Mouse (Mus musculus): Measurements from ENCODE around the gene Zcchc2.

Zcchc2 gene

GRCm38 (mm10) chr1:105990138-105990821, at the start of gene Zcchc2:
TSS of gene Zcchc2 (plus strand) at chr1:105990406.
- in situ Hi-C loops (cut with MboI; ENCODE audit: unreplicated experiment in 2 of 2) = loop anchor here in 1 of 2 experiments (5.0 kb wide), 1 partner anchor 77 kb away; no protein-coding TSS in a partner anchor

- in situ Hi-C loops (cut with MboI; ENCODE audit: unreplicated experiment in 2 of 2) = no loop called here
Observed at GRCm38 (mm10) chr1:105944927-105945580, 45.2 kb upstream of the Zcchc2 start.

GRCm38 (mm10) chr1:105946581-105947540, 43.3 kb upstream of the Zcchc2 start:
- in situ Hi-C loops (cut with MboI; ENCODE audit: unreplicated experiment in 2 of 2) = no loop called here

GRCm38 (mm10) chr1:105948352-105948751, 41.9 kb upstream of the Zcchc2 start:
- in situ Hi-C loops (cut with MboI; ENCODE audit: unreplicated experiment in 2 of 2) = no loop called here

GRCm38 (mm10) chr1:105953588-105953987, 36.6 kb upstream of the Zcchc2 start:
- in situ Hi-C loops (cut with MboI; ENCODE audit: unreplicated experiment in 2 of 2) = no loop called here

GRCm38 (mm10) chr1:105954047-105954446, 36.2 kb upstream of the Zcchc2 start:
- in situ Hi-C loops (cut with MboI; ENCODE audit: unreplicated experiment in 2 of 2) = no loop called here

GRCm38 (mm10) chr1:105956057-105956456, 34.1 kb upstream of the Zcchc2 start:
- in situ Hi-C loops (cut with MboI; ENCODE audit: unreplicated experiment in 2 of 2) = no loop called here

GRCm38 (mm10) chr1:105961472-105961871, 28.7 kb upstream of the Zcchc2 start:
- in situ Hi-C loops (cut with MboI; ENCODE audit: unreplicated experiment in 2 of 2) = loop anchor here in 1 of 2 experiments (10.0 kb wide), 1 partner anchor 47 kb away; no protein-coding TSS in a partner anchor

GRCm38 (mm10) chr1:105962084-105962818, 28.0 kb upstream of the Zcchc2 start:
- in situ Hi-C loops (cut with MboI; ENCODE audit: unreplicated experiment in 2 of 2) = loop anchor here in 1 of 2 experiments (10.0 kb wide), 1 partner anchor 47 kb away; no protein-coding TSS in a partner anchor

- in situ Hi-C loops (cut with MboI; ENCODE audit: unreplicated experiment in 2 of 2) = loop anchor here in 1 of 2 experiments (10.0 kb wide), 1 partner anchor 48 kb away; no protein-coding TSS in a partner anchor
Observed at GRCm38 (mm10) chr1:105962852-105963251, 27.4 kb upstream of the Zcchc2 start.

GRCm38 (mm10) chr1:105964514-105964913, 25.7 kb upstream of the Zcchc2 start:
- in situ Hi-C loops (cut with MboI; ENCODE audit: unreplicated experiment in 2 of 2) = loop anchor here in 1 of 2 experiments (10.0 kb wide), 1 partner anchor 50 kb away; no protein-coding TSS in a partner anchor

- in situ Hi-C loops (cut with MboI; ENCODE audit: unreplicated experiment in 2 of 2) = loop anchor here in 1 of 2 experiments (10.0 kb wide), 1 partner anchor 50 kb away; no protein-coding TSS in a partner anchor
Observed at GRCm38 (mm10) chr1:105965189-105965588, 25.0 kb upstream of the Zcchc2 start.

- in situ Hi-C loops (cut with MboI; ENCODE audit: unreplicated experiment in 2 of 2) = loop anchor here in 1 of 2 experiments (5.0 kb wide), 1 partner anchor 54 kb away; no protein-coding TSS in a partner anchor
Observed at GRCm38 (mm10) chr1:105971490-105972170, 18.6 kb upstream of the Zcchc2 start.

- in situ Hi-C loops (cut with MboI; ENCODE audit: unreplicated experiment in 2 of 2) = loop anchor here in 1 of 2 experiments (5.0 kb wide), 1 partner anchor 57 kb away; no protein-coding TSS in a partner anchor
Observed at GRCm38 (mm10) chr1:105974023-105974422, 16.2 kb upstream of the Zcchc2 start.

- in situ Hi-C loops (cut with MboI; ENCODE audit: unreplicated experiment in 2 of 2) = no loop called here
Observed at GRCm38 (mm10) chr1:105977446-105978094, 12.6 kb upstream of the Zcchc2 start.

- in situ Hi-C loops (cut with MboI; ENCODE audit: unreplicated experiment in 2 of 2) = loop anchor here in 1 of 2 experiments (10.0 kb wide), 1 partner anchor 194 kb away; the partner anchor contains the start of gene Phlpp1
Observed at GRCm38 (mm10) chr1:105980849-105981610, 9.2 kb upstream of the Zcchc2 start.

- in situ Hi-C loops (cut with MboI; ENCODE audit: unreplicated experiment in 2 of 2) = loop anchor here in 1 of 2 experiments (10.0 kb wide), 1 partner anchor 192 kb away; the partner anchor contains the start of gene Phlpp1
Observed at GRCm38 (mm10) chr1:105982496-105983364, 7.5 kb upstream of the Zcchc2 start.
